Mouse (Mus musculus): ENCODE results near the gene Smad6.

DNA sequence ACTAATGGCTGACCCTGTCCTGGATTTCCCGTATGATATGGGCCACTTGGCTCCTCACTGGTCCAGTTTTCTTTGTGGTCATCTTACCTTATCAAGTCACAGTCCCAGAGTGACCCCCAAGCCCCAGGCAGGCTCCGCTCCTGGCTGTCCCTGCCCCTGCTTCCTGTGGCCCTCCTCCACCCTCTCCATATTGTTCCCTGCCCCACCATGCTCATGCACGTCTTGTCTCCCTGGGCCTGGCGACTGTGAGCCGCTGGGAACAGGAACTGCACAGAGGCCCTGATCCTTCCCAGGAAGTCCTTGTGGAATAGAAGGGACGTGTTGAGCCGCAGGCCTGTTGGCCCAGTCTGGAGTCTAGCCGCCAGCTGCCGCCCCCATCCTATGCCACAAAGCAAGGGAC, 33.3 kb upstream of the Smad6 start:
- no peak for TF ChIP-seq CTCF (IDR thresholded peaks at IDR 0.05; ENCODE audit: low read depth)
- TF ChIP-seq EP300 (IDR thresholded peaks at IDR 0.05; ENCODE audit: low read depth), result no peak
